Mouse (Mus musculus) bone marrow macrophage, adult 2 months (primary cell): ENCODE results near the gene Plk2. TPM values are rescaled to one million over a fixed set of nuclear protein-coding genes. Genes with fewer than 3 reads are reported as not detected.

Experiments
- H3K27ac ChIP-seq: 2 replicates; pipeline ENCODE4 v1.5.1; 2012; ENCODE audit warnings: low read depth, low read length; ENCODE audit not compliant: insufficient read depth
- H3K4me1 ChIP-seq: 2 replicates; pipeline ENCODE4 v1.6.1; 2012; ENCODE audit warnings: low read length; ENCODE audit not compliant: control insufficient read depth, insufficient read depth
- H3K4me3 ChIP-seq: 2 replicates; pipeline ENCODE4 v1.5.1; 2012; ENCODE audit warnings: mild to moderate bottlenecking, low read length, moderate library complexity; ENCODE audit not compliant: insufficient read depth
- CTCF ChIP-seq: IDR thresholded peaks from 2 replicates; pipeline ENCODE4 v1.5.1; 2012; ENCODE audit warnings: low read depth, mild to moderate bottlenecking, low read length, moderate library complexity
- POLR2A ChIP-seq: IDR thresholded peaks from 2 replicates; pipeline ENCODE4 v1.6.1; 2012; ENCODE audit warnings: mild to moderate bottlenecking, low read depth, low read length, borderline replicate concordance
- polyA plus RNA-seq: library from polyadenylated mRNA; stranded (reverse); fragments of >200 nt; gene quantifications from 2 replicates; pipeline ENCODE4 v1.2.4, GENCODE M21; 2012; ENCODE audit not compliant: missing spikeins, insufficient read depth, insufficient read length

Plk2 gene
- polyA plus RNA-seq, 1 experiment: 31.3 TPM

- H3K27ac ChIP-seq: no peak overlapping the region
- TF ChIP-seq CTCF (no peak), POLR2A (no peak)
- H3K4me1 ChIP-seq: peaks cover 15% of the 10 kb centered on the region
- H3K4me3 ChIP-seq: no peak overlapping the region
Measured at GRCm38 (mm10) chr13:110384514-110384913, 10.3 kb upstream of the Plk2 start.

- Histone ChIP-seq H3K4me1 (peaks cover 5% of the 10 kb centered on the region; the same call in 1 of the 2 replicates), H3K27ac (no peak overlapping the region), H3K4me3 (no peak overlapping the region)
- no peak for TF ChIP-seq POLR2A
- no peak for TF ChIP-seq CTCF
Measured at GRCm38 (mm10) chr13:110392210-110392609, 2.6 kb upstream of the Plk2 start.

- H3K4me1 ChIP-seq: peaks cover 7% of the 10 kb centered on the region
- H3K27ac ChIP-seq: no peak overlapping the region
- TF ChIP-seq CTCF (no peak), POLR2A (no peak)
- H3K4me3 ChIP-seq: no peak overlapping the region
Measured at GRCm38 (mm10) chr13:110392631-110393030, 2.2 kb upstream of the Plk2 start.

- no peak for TF ChIP-seq POLR2A
- peak overlapping the region; percentile 61 for H3K27ac ChIP-seq
- peak overlapping the region; percentile 76 for H3K4me3 ChIP-seq
- H3K4me1 ChIP-seq: peaks cover 10% of the 10 kb centered on the region
Measured at GRCm38 (mm10) chr13:110395179-110395794, 441 bp downstream of the Plk2 start.

- TF ChIP-seq CTCF (no peak), POLR2A (no peak)
- Histone ChIP-seq H3K4me1 (peaks cover 10% of the 10 kb centered on the region), H3K4me3 (peak overlapping the region; percentile 76), H3K27ac (peak overlapping the region; percentile 61; the same call in 1 of the 2 replicates)
Measured at GRCm38 (mm10) chr13:110395916-110396685, 1.3 kb downstream of the Plk2 start.

- Histone ChIP-seq H3K27ac (no peak overlapping the region), H3K4me3 (no peak overlapping the region), H3K4me1 (peaks cover 6% of the 10 kb centered on the region)
- TF ChIP-seq POLR2A: no peak
- no peak for TF ChIP-seq CTCF
Measured at GRCm38 (mm10) chr13:110397750-110398149, 2.9 kb downstream of the Plk2 start.

- TF ChIP-seq CTCF (no peak), POLR2A (no peak)
- no peak overlapping the region for H3K4me3 ChIP-seq
Measured at GRCm38 (mm10) chr13:110398513-110399270, 3.8 kb downstream of the Plk2 start.

GRCm38 (mm10) chr13:110401443-110401842 lies 6.6 kb downstream of the Plk2 start:
- Histone ChIP-seq H3K4me3 (no peak overlapping the region), H3K27ac (no peak overlapping the region), H3K4me1 (peaks cover 6% of the 10 kb centered on the region)
- TF ChIP-seq POLR2A (no peak), CTCF (no peak)

More at GRCm38 (mm10) chr13:110398513-110399270, 3.8 kb downstream of the Plk2 start:
- Histone ChIP-seq H3K4me1 (peaks cover 6% of the 10 kb centered on the region), H3K27ac (no peak overlapping the region)

- Histone ChIP-seq H3K27ac (no peak overlapping the region), H3K4me3 (no peak overlapping the region), H3K4me1 (peaks cover 4% of the 10 kb centered on the region)
- TF ChIP-seq POLR2A (no peak), CTCF (no peak)
Measured at GRCm38 (mm10) chr13:110401877-110402276, 7.0 kb downstream of the Plk2 start.
